Mouse (Mus musculus) intestine, embryonic 14.5 days (tissue): Measurements from ENCODE around the gene Morn5. TPM values are rescaled to one million over a fixed set of nuclear protein-coding genes. Genes with fewer than 3 reads are reported as not detected.
A peak's percentile ranks its signal among the peaks of the same experiment; 100 is the strongest.

ENCODE experiments used
- ATAC-seq: fragments of 200-750 bp; cut with Nextera tagmentation; replicated peaks from 2 replicates; pipeline ENCODE4 v1.8.0; 2017; ENCODE audit warnings: low read depth, moderate number of reproducible peaks, moderate TSS enrichment, moderate library complexity; ENCODE audit not compliant: low FRiP score, low TSS enrichment
- DNase-seq: peaks from one replicate; pipeline ENCODE4 v3.0.0-alpha.2; 2018; ENCODE audit warnings: low spot score
- H3K27ac ChIP-seq: fragments of 300-500 bp; sonication (generic); 2 replicates; pipeline ENCODE4 v1.5.1; 2014; ENCODE audit warnings: low read depth, mild to moderate bottlenecking, control low read depth
- H3K27me3 ChIP-seq: fragments of 300-500 bp; sonication (generic); replicated peaks from 2 replicates; pipeline ENCODE4 v1.6.1; 2014; ENCODE audit warnings: low read length, control low read depth; ENCODE audit not compliant: control insufficient read depth, insufficient read depth
- H3K36me3 ChIP-seq: fragments of 300-500 bp; sonication (generic); 2 replicates; pipeline ENCODE4 v1.6.1; 2014; ENCODE audit warnings: low read length, control low read depth; ENCODE audit not compliant: control insufficient read depth, insufficient read depth
- H3K4me1 ChIP-seq: fragments of 300-500 bp; sonication (generic); replicated peaks from 2 replicates; pipeline ENCODE4 v1.6.1; 2014; ENCODE audit warnings: low read length, control low read depth, mixed read lengths; ENCODE audit not compliant: control insufficient read depth, insufficient read depth
- H3K4me2 ChIP-seq: fragments of 300-500 bp; sonication (generic); 2 replicates; pipeline ENCODE4 v1.6.1; 2014; ENCODE audit warnings: low read length
- H3K4me3 ChIP-seq: fragments of 300-500 bp; sonication (generic); 2 replicates; pipeline ENCODE4 v1.5.1; 2014; ENCODE audit warnings: low read depth, low read length, control low read depth, mixed read lengths
- H3K9ac ChIP-seq: fragments of 300-500 bp; sonication (generic); 2 replicates; pipeline ENCODE4 v1.6.1; 2014; ENCODE audit warnings: mild to moderate bottlenecking, low read length
- H3K9me3 ChIP-seq: fragments of 300-500 bp; sonication (generic); 2 replicates; pipeline ENCODE4 v1.6.1; 2016; ENCODE audit warnings: low read length, control low read depth; ENCODE audit not compliant: control insufficient read depth
- WGBS: fragments of 180-500 bp; shearing (Covaris S2); extraction: QIAGEN DNeasy Blood & Tissue Kit; methylation state at CpG from one replicate; pipeline ENCODE4 v1.1.7; 2014; 5-methylcytosine and 5-hydroxymethylcytosine counted together
- polyA plus RNA-seq: library from polyadenylated mRNA; unstranded; fragments of >200 nt; fragmentation: Nextera tagmentation; extraction: Ambion mirVana; gene quantifications from 2 replicates; pipeline ENCODE4 v1.2.1, GENCODE M21; 2014

Gene Morn5
- polyA plus RNA-seq, 1 experiment from 2014 or later = not detected

DNA sequence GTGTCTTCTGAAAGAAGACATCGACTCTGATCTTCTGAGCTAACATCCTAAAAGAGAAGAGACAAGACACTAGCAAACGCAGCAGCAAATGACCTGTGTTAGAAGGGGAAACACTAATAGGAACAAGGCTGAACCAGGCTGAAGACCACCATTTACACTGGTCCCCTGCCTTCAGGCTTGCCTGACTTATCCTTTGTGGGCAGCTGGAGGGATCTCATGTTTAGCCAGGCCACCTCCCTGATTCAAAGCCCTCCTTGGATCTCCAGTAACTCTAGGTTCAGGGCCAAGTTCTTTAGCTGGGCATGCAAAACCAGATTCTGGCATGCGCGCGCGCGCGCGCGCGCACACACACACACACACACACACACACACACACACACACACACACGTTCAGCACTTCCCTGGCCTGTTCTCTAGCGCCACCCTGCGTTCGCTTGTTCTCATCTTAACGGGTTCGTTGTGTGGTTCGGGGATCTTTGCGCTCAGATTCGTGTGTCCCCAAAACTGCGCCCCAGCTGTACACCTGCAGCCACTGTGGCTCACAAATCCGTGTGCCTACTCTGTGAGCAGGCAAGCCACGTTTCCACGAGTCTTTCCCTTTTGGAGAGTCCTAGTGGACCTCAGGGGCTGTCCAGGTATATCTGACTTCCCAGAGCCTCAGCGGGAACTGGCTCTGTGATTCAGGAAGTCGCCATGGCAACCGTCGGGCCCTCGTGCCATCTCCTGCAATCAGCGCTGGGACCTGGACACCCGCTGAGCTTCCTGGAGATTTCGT is 27.7 kb upstream of the Morn5 start:
- peak overlapping the region; percentile 49 for H3K4me2 ChIP-seq
- H3K9ac ChIP-seq = no peak overlapping the region
- 0 out of 2 replicates have a peak overlapping the region, but pooled peaks have one; percentile 6 for H3K4me3 ChIP-seq
- H3K27me3 ChIP-seq = no peaks in the 10 kb centered on the region
- H3K36me3 ChIP-seq = no peaks in the 10 kb centered on the region
- peak; percentile 94 for DNase-seq
- H3K27ac ChIP-seq = no peak overlapping the region
- WGBS = 9% methylated on average over 32 of the region's 32 CpGs
- H3K4me1 ChIP-seq = no peaks in the 10 kb centered on the region
- ATAC-seq = peak; percentile 60
- no peaks in the 10 kb centered on the region for H3K9me3 ChIP-seq

DNA sequence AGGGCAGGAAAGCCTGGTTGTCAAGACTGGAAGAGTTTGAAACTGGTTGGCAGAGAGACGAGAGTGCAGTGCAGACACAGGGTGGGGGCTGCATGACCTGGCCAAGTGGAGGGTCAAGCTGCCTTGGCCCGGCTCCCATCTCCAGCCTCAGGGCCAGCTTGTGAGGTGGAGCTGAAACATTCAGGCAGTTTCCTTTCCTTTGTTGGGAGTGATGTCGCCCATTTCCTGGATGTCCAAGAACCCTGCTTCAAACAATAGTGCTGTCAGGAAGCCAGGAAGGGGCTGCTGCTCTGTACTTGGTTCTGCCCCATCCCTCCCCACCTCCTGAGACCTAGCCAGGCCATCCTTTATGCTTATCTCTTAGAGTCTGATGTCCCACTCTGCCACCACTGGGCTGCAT is 26.0 kb upstream of the Morn5 start:
- Histone ChIP-seq H3K27me3 (no peaks in the 10 kb centered on the region), H3K9me3 (no peaks in the 10 kb centered on the region), H3K27ac (no peak overlapping the region), H3K9ac (no peak overlapping the region), H3K4me1 (no peaks in the 10 kb centered on the region), H3K36me3 (no peaks in the 10 kb centered on the region), H3K4me3 (no peak overlapping the region), H3K4me2 (no peak overlapping the region)
- ATAC-seq (no peak), DNase-seq (no peak)
- 49% methylated on average over 3 of the region's 3 CpGs for WGBS

DNA sequence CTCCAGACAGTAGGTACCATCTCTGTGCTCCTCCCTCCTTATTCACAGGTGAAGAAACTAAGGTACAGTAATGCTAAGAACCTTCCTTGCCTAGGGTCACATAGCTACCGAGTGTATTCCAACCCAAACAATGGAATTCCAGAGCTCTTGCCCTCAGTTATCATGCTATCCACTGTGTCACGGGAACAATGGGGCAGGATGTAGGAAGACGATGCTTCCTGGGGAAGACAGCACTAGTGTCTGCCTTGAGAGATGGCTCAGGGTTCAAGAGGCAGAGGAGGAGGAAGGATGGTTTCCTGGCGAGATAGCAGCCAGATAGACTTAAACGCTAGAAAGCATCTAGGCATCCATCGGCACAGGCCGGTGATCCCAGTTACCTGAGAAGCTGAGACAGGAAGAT is 16.4 kb upstream of the Morn5 start:
- H3K36me3 ChIP-seq = peaks cover 24% of the 10 kb centered on the region
- no peaks in the 10 kb centered on the region for H3K9me3 ChIP-seq
- WGBS = 79% methylated on average over 7 of the region's 7 CpGs
- no peak overlapping the region for H3K4me2 ChIP-seq
- H3K27me3 ChIP-seq = no peaks in the 10 kb centered on the region
- no peak for DNase-seq
- H3K27ac ChIP-seq = no peak overlapping the region
- no peak for ATAC-seq
- no peak overlapping the region for H3K9ac ChIP-seq
- no peaks in the 10 kb centered on the region for H3K4me1 ChIP-seq
- H3K4me3 ChIP-seq = no peak overlapping the region

DNA sequence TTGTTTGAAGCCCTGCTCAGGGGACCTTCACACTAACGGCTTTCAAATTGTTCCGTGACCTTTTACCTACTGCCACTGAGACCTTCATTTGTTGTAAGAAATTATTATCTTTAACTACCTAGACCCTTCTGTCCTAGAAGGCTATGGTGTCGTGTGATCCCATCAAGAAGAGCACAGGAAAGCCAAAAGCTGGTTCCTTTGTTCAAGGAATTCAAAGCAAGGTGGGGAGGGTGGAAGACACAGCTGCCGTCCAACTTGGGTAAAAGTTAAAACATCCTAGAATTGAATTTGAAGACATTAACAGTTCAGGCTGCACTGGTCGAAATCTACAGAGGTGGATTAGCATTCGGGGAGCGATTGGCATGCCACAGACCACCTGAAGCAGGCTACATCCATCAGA is 15.3 kb upstream of the Morn5 start:
- H3K9me3 ChIP-seq = no peaks in the 10 kb centered on the region
- no peak overlapping the region for H3K4me2 ChIP-seq
- no peaks in the 10 kb centered on the region for H3K27me3 ChIP-seq
- ATAC-seq (no peak), DNase-seq (no peak)
- no peak overlapping the region for H3K9ac ChIP-seq
- no peak overlapping the region for H3K27ac ChIP-seq
- 78% methylated on average over 7 of the region's 7 CpGs for WGBS
- H3K4me3 ChIP-seq = no peak overlapping the region
- H3K36me3 ChIP-seq = peaks cover 30% of the 10 kb centered on the region
- H3K4me1 ChIP-seq = no peaks in the 10 kb centered on the region

DNA sequence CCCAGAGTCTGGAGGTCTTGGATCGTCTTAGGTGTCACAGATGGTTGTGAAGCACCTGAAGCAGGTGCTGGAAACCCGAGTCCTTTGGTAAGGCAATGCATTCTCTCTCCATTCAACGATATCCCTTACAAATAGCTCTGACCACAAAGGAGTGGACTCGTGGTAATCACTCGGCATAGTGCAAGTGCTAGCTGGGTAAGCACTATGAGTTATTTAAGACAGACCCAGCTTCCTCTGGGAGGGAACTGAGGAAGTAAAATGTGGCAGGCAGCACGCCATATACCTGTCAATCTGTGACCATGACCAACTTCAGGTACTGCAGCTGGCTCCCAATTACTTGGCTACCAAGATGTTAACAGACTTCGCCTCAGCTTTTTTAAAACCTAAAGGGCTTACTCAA is 14.4 kb upstream of the Morn5 start:
- Histone ChIP-seq H3K4me1 (no peaks in the 10 kb centered on the region), H3K27me3 (no peaks in the 10 kb centered on the region), H3K27ac (no peak overlapping the region), H3K9me3 (no peaks in the 10 kb centered on the region), H3K9ac (no peak overlapping the region), H3K36me3 (peaks cover 40% of the 10 kb centered on the region), H3K4me2 (no peak overlapping the region), H3K4me3 (no peak overlapping the region)
- 87% methylated on average over 7 of the region's 7 CpGs for WGBS
- ATAC-seq = no peak
- DNase-seq = no peak

DNA sequence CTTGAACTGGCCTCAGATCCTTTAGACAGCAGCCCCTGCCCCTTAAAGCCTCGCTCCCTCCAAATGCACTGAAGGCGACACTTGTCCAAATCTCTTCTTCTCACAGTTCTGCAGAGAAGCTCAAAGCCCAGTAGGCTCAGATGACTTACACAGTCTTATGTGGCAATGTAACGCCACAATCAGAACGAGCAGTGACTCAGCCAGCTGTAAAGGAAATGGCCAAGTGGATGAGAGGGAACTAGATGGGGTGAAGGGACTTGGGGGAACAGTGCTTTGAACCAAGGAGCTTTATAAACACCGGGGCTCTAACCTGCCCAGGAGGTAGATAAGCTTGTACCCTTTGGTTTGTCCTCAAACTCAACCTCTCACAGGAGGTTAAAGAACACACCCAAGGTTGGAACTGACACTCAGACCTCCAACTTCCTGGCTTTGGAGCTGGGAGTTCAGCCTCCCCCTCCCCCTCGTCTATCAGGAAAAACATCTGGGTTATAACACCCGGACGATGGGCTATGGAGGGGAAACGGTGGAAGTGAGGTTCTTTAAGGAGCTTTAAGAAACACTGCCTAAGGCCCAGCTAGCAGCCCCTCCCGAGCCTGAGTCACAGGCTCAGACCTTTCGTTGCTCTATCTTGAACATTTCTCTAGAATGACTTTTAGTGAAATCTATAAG is 13.7 kb upstream of the Morn5 start:
- Histone ChIP-seq H3K27me3 (no peaks in the 10 kb centered on the region), H3K9me3 (no peaks in the 10 kb centered on the region), H3K4me2 (no peak overlapping the region), H3K4me1 (no peaks in the 10 kb centered on the region), H3K27ac (no peak overlapping the region), H3K9ac (no peak overlapping the region), H3K36me3 (peaks cover 45% of the 10 kb centered on the region), H3K4me3 (no peak overlapping the region)
- 56% methylated on average over 11 of the region's 11 CpGs for WGBS
- DNase-seq = no peak
- ATAC-seq = no peak

DNA sequence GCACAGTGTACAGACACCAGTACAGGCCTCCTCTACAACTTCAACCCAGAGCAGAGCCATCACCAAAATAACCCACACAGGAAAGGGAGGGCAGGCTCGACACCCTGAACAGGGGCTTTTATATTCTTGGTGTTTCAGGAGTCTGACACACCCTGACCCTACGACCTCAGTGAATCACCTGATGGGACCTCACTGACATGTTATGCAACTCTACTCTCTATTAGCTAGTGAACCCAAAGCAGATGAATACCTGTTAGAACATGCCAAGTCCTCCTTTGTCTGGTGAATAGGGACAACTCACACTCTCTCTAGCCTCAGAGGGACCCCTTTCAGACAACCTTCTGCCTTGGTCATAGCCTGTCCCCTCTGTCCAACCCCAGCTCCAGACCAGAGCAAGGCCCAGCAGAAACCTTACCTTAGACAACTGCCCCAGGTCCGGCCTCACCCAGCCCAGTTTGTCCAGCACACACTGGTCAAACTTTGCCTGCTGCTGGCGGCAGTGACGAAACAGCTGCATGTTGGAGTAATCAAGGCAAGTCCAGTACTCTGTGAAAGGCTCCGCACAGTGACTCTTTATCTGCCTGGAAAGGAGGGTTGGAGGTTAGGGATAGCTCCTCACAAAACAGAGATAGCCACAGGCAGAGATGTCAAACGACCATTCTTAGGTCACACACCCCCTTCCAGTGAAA is 9.8 kb upstream of the Morn5 start:
- H3K36me3 ChIP-seq = peaks cover 61% of the 10 kb centered on the region
- DNase-seq = no peak

DNA sequence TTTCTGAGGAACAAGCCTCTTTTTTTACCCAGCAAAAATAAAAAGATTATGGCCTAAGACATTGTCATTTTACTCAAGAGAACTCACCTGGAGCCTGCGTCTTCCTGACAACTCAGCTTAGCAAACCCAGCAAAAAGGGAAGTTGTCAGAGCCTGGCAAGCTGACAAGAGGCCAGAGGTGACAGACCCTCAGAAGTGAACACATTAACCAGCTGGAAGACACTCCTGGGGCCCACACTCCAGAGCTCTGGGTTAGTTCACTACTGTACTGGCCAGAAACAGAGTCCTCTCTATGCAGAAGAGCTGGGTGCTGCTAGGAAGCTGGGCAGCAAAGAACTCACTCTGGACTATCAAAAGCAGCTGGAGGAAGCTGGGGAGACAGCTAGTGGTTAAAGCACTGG is 8.4 kb upstream of the Morn5 start:
- Histone ChIP-seq H3K4me1 (no peaks in the 10 kb centered on the region), H3K4me2 (no peak overlapping the region), H3K27ac (no peak overlapping the region), H3K27me3 (no peaks in the 10 kb centered on the region), H3K9ac (no peak overlapping the region), H3K4me3 (no peak overlapping the region), H3K9me3 (no peaks in the 10 kb centered on the region), H3K36me3 (peaks cover 58% of the 10 kb centered on the region)
- 68% methylated on average over 1 of the region's 1 CpGs for WGBS
- ATAC-seq = no peak
- DNase-seq = no peak

More for the DNA sequence above, 9.8 kb upstream of the Morn5 start:
- Histone ChIP-seq H3K9ac (no peak overlapping the region), H3K4me3 (no peak overlapping the region), H3K27me3 (no peaks in the 10 kb centered on the region), H3K4me2 (no peak overlapping the region), H3K4me1 (no peaks in the 10 kb centered on the region), H3K9me3 (no peaks in the 10 kb centered on the region), H3K27ac (no peak overlapping the region)
- no peak for ATAC-seq
- 76% methylated on average over 7 of the region's 7 CpGs for WGBS
